In genomic region chr19:23520629-23521028, GRCm38 (mm10) we compare ENCODE assay signal across 14 mouse cellular contexts.
DNase-seq lines count a peak whose midpoint lies in the region; ATAC-seq and TF ChIP-seq lines count a peak whose summit lies in the region.
"Had no signal": no experiment of that assay in that cellular context is flagged by ENCODE, and none has a peak within 500 bp of the region (broad histone marks: within the 10 kb centered on the region; RNA-seq: fewer than 3 reads in every experiment).

No protein-coding gene starts in this region.

- H3K36me3 ChIP-seq in myocyte (ENCODE audit: control insufficient read depth, insufficient read depth), result no peaks in the 10 kb centered on the region
- no peaks in the 10 kb centered on the region for H3K36me3 ChIP-seq in kidney, embryonic 14.5 days (ENCODE audit: control insufficient read depth, insufficient read depth, low read length)
- H3K36me3 ChIP-seq: embryonic facial prominence, embryonic 13.5 days; hindbrain, embryonic 12.5 days; neural tube, embryonic 15.5 days had no signal

- no peak overlapping the region for H3K4me3 ChIP-seq in myocyte
- H3K4me3 ChIP-seq in kidney, embryonic 14.5 days (ENCODE audit: low read length), result no peak overlapping the region
- H3K4me3 ChIP-seq: embryonic facial prominence, embryonic 13.5 days; hindbrain, embryonic 12.5 days; neural tube, embryonic 15.5 days had no signal

- H3K4me1 ChIP-seq in kidney, embryonic 14.5 days (ENCODE audit: control insufficient read depth, insufficient read depth, low read length), result no peaks in the 10 kb centered on the region
- H3K4me1 ChIP-seq: embryonic facial prominence, embryonic 13.5 days; hindbrain, embryonic 12.5 days; neural tube, embryonic 15.5 days had no signal

- 56% methylated on average over 5 of the region's 5 CpGs for WGBS in kidney, embryonic 14.5 days

- peak; percentile 16 for DNase-seq in lung, postnatal 25 days (ENCODE audit: low spot score)
- no peak for DNase-seq in lung, postnatal 14 days
- peak; percentile 11 to 20 for DNase-seq in heart, adult 9 months (ENCODE audit: low spot score in 2 of 2)
- peak; percentile 27 to 33 for DNase-seq in heart, postnatal 10 days
- no peak for DNase-seq in cerebellum, adult 8-10 months
- DNase-seq: cerebellum, adult 9-10 months; forebrain, postnatal 0 days; kidney, adult 2 months; midbrain, embryonic 14.5 days had no signal

- no peaks in the 10 kb centered on the region for H3K27me3 ChIP-seq in myocyte (ENCODE audit: control insufficient read depth, insufficient read depth, insufficient read length)
- H3K27me3 ChIP-seq in kidney, embryonic 14.5 days (ENCODE audit: control insufficient read depth, insufficient read depth, low read length), result no peaks in the 10 kb centered on the region
- H3K27me3 ChIP-seq: embryonic facial prominence, embryonic 13.5 days; hindbrain, embryonic 12.5 days; neural tube, embryonic 15.5 days had no signal

- H3K79me2 ChIP-seq in myocyte (ENCODE audit: control insufficient read depth, insufficient read depth), result no peaks in the 10 kb centered on the region

- no peak overlapping the region for H3ac ChIP-seq in myocyte (ENCODE audit: control insufficient read depth, insufficient read length)

- intact Hi-C loops in heart, postnatal 10 days (cut with DNase I), result loop anchor here (5.0 kb wide), 2 partner anchors 288 to 603 kb away; no protein-coding TSS in a partner anchor

- H3K27ac ChIP-seq in kidney, embryonic 14.5 days (ENCODE audit: low read depth, low read length), result no peak overlapping the region
- H3K27ac ChIP-seq: embryonic facial prominence, embryonic 13.5 days; hindbrain, embryonic 12.5 days; neural tube, embryonic 15.5 days had no signal

- H3K9me3 ChIP-seq in kidney, embryonic 14.5 days (ENCODE audit: control insufficient read depth, low read length), result no peaks in the 10 kb centered on the region
- H3K9me3 ChIP-seq: embryonic facial prominence, embryonic 13.5 days; hindbrain, embryonic 12.5 days; neural tube, embryonic 15.5 days had no signal

- H3K4me2 ChIP-seq in myocyte (ENCODE audit: low read depth), result peak overlapping the region; percentile 72
- no peak overlapping the region for H3K4me2 ChIP-seq in kidney, embryonic 14.5 days (replicated peaks; ENCODE audit: low read depth, low read length)
- H3K4me2 ChIP-seq: embryonic facial prominence, embryonic 13.5 days; hindbrain, embryonic 12.5 days; neural tube, embryonic 15.5 days had no signal

- H3K9ac ChIP-seq in kidney, embryonic 14.5 days (ENCODE audit: low read depth, low read length), result no peak overlapping the region
- H3K9ac ChIP-seq: embryonic facial prominence, embryonic 13.5 days; forebrain, postnatal 0 days; hindbrain, embryonic 12.5 days; neural tube, embryonic 15.5 days had no signal

- ATAC-seq in kidney, embryonic 14.5 days (ENCODE audit: low FRiP score, low TSS enrichment), result no peak
- ATAC-seq: forebrain, postnatal 0 days had no signal

- TF ChIP-seq POLR2A in myocyte (IDR thresholded peaks at IDR 0.05; ENCODE audit: insufficient read length, low read depth), result no peak

TF ChIP-seq in myocyte, 11 proteins besides CTCF, POLR2A, EP300 and RAD21:
- TF ChIP-seq CEBPB (IDR thresholded peaks at IDR 0.05; ENCODE audit: insufficient read depth, poor library complexity, severe bottlenecking) (0 out of 2 replicates have a peak, but pooled peaks have one; percentile 2), USF1 (IDR thresholded peaks at IDR 0.05; ENCODE audit: low read depth) (no peak), SRF (IDR thresholded peaks at IDR 0.05; ENCODE audit: control insufficient read depth, insufficient read length, low read depth) (no peak), MAX (IDR thresholded peaks at IDR 0.05; ENCODE audit: low read depth) (no peak), REST (IDR thresholded peaks at IDR 0.05; ENCODE audit: insufficient read depth, insufficient read length) (no peak), E2F4 (IDR thresholded peaks at IDR 0.05; ENCODE audit: insufficient read depth) (no peak), TCF3 (IDR thresholded peaks at IDR 0.05; ENCODE audit: insufficient read length, low read depth) (no peak), MYOG (IDR thresholded peaks at IDR 0.05; ENCODE audit: control insufficient read depth in 1 of 3, insufficient read depth in 1 of 3, insufficient read length in 2 of 3, low read depth in 2 of 3) (peak in 2 of 3 experiments; percentile 53 to 62), TCF12 (IDR thresholded peaks at IDR 0.05; ENCODE audit: insufficient read depth, poor library complexity, severe bottlenecking) (peak; percentile 42), MYOD1 (IDR thresholded peaks at IDR 0.05; ENCODE audit: control insufficient read depth in 1 of 3, insufficient read length in 2 of 3, low read depth in 2 of 3) (peak in 1 of 3 experiments; percentile 63), POLR2AphosphoS2 (IDR thresholded peaks at IDR 0.05; ENCODE audit: insufficient read length, low read depth) (no peak)

Comparison
In these comparisons a context has a peak if more than half of its experiments do, and no peak if none do; other contexts are left out.
1. DNase-seq: peak in lung, postnatal 25 days (single experiment), heart, adult 9 months (2 of 2) and heart, postnatal 10 days (2 of 2); none in lung, postnatal 14 days (single experiment) and cerebellum, adult 8-10 months (single experiment).